Mouse (Mus musculus) liver, adult (tissue): ENCODE data around the gene Epha2.

Experiments used
- GATA4 ChIP-seq: IDR thresholded peaks from 2 replicates; pipeline ENCODE4 v1.6.1; 2014; ENCODE audit warnings: mild to moderate bottlenecking, low read length; ENCODE audit not compliant: insufficient replicate concordance

Epha2 gene

DNA sequence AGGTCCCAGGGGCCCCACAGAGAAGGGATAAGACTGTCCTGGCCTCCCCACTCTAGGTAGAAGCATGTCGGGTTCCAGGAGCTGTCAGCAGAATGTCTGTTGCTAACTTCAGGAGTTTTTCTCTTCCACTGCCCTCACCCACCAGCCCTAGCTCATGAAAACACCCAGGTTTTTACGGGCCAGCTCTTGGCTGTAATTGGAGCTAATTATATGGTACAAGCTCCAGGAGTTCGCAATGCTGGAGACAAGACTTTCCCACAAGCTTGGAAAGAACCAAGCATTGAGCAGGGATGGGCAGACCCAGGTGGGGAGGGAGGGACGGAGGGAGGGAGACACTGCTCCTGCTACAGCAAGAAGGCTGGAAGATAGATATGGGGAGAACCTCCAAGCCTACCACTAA lies 26.0 kb downstream of the Epha2 start:
- no peak for TF ChIP-seq GATA4

- no peak for TF ChIP-seq GATA4
Observed at GRCm38 (mm10) chr4:141328742-141329141, 27.7 kb downstream of the Epha2 start.

GRCm38 (mm10) chr4:141329968-141330367 lies 28.9 kb downstream of the Epha2 start:
- no peak for TF ChIP-seq GATA4

GRCm38 (mm10) chr4:141331446-141331845 lies 30.4 kb downstream of the Epha2 start:
- TF ChIP-seq GATA4, result no peak

GRCm38 (mm10) chr4:141332258-141332657 lies 31.2 kb downstream of the Epha2 start:
- TF ChIP-seq GATA4, result no peak

- TF ChIP-seq GATA4, result no peak
Observed at GRCm38 (mm10) chr4:141334695-141335094, 33.7 kb downstream of the Epha2 start.

DNA sequence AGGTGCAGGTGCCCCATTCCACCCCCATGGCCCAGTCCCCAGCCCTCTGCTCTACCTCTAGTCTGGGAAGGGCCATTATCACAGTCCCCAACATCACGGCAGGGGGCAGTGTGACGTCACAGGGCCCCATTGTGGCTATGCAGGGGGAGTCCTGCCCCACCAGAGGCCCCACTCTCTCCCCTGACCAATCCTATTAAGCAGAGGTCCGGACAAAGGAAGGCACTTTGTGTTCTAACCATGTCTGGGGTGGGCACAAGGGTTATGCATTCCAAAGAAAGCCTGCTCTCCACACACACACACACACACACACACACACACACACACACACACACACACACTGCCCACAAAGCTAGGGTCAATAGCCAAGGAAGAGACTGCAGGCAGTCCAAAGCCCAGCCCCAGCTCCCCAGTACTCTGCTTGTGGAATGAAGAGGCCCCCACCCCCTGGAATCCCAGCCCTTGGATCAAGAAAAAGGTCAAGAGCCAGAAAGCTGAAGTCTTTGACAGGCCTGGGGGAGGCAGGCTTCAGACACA lies 34.3 kb downstream of the Epha2 start:
- no peak for TF ChIP-seq GATA4

DNA sequence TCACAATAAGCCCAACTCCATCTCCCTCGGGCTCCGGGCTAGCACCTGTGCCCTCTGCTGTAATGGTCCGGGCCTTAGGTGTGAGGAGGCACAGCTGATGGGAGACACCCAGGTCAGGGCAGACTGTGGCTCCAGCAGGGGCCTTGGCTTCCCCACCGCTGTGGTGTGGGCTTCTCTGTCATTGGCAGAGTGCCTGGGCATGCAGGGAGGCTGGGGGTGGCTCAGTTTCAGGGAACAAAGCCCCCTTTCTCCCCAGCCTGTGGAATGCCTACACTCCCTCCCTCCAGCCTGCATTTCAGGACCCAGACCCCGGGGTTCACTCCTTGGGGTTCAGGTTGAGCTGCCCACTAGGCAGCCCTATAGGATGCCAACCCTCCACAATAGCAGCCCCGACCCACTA lies 35.2 kb downstream of the Epha2 start:
- no peak for TF ChIP-seq GATA4

DNA sequence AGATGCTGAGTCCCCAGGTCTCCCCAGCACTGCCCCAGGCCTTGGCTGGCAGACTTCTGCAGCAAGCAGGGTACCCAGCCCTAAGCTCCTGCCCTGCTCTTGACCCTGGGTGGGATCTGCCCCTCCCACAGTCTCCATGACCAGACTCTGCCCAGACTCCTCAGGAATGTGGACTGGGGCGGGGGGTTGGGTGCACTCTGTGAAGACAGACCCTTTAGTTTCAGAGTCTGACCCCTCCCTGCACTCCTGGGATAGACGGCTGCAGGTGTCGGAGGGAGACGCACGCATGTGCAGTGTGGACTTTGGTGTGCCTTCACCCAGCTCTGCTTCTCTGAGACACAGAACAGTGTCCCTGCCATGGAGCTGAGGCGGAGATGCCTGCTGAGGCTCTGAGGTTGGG lies 36.9 kb downstream of the Epha2 start:
- TF ChIP-seq GATA4, result no peak

DNA sequence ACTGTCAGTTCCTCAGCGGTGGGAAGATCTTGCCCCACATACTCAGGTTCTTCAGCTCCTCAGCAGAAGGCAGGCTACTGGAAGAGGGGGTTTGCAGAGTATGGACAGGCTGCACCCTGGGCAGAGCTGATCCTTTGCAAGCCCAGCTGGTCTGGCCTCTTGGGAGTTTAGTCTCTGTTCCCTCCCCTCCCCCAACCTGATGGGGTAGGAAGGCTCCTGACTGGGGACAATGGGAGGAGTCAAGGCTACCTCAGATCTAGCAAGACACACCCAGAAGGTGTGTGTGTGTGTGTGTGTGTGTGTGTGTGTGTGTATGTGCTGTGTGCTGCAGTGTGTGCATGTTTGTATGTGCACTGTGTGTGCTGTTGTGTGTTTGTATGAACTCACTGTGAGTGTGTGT lies 37.8 kb downstream of the Epha2 start:
- no peak for TF ChIP-seq GATA4

DNA sequence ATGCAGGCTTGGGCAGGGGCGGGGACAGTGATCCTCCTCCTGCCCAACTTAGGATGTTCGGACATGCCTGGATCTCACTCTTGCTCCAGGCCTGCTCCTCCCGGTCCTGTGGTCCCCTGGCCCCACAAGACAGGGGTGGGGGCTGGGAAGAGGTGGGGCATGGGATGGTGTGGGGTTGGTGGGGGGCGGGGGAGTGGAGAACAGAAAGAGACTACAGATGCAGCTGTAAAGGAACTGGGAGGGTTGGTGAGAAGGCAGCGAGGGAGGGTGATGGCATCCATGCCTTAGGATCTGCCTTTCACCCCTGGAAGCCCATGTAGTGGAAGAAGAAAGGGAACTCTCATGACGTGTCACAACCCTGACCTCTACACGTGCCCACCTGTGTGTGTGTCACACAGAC lies 40.4 kb downstream of the Epha2 start:
- TF ChIP-seq GATA4, result no peak

DNA sequence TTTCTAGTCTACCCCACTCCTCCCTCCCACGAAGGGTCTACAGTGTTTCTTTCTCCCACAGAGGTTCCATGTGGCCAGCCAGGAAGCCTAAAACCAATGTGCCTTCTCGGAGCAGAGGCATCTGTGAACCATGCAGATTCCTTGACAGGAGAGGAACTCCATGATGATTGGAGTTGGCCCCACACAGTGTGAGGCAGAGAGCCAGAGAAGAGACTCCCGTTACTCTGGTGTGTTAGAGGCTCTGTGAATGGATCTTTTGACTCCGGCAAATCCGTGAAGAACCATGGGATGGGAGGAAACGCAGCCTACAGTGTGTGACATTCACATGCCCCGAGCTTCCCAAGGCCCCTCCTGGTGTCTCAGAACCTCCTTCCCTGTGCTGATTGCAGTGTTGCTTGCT lies 42.5 kb downstream of the Epha2 start:
- no peak for TF ChIP-seq GATA4

DNA sequence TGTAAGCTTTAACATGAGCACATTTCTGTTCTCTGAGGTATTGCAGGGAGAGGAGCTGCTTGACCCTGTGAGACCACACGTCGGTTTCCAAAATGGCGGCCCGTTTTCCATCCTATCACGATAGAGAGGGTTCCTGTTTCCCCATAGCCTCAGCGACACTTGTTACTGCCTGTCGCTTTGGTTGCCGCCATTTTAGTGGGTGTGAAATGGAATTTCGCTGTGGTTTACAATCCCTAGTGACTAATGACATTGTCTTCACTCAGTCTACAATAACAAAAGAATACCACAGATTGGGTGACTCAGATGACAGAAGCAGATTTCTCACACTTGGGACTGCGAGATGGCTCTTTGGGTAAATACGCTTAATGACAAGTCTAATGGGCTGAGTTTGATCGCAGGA lies 44.2 kb downstream of the Epha2 start:
- TF ChIP-seq GATA4, result no peak

DNA sequence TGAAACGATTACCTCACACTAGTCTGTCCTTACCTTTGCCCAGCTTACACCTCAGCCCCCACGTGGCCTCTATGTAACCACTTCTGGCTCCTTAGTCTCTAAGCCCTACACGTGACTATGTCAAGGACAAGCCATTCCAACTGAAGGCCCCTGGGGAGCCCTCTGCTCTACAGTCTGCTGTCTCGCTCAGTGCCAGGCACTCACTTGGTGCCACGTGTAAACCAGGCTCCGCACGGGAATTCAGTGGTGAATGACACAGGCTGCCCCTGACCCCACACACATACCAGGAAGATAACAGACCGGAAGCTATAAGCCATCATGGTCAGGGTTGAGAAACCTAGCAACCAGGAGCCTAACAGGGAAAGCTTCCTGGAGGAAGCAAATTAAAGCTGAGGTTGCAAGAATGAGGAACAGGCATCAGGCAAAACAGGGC lies 46.3 kb downstream of the Epha2 start:
- no peak; the same call in 1 of the 2 replicates for TF ChIP-seq GATA4

GRCm38 (mm10) chr4:141348616-141349015 lies 47.6 kb downstream of the Epha2 start:
- no peak for TF ChIP-seq GATA4

DNA sequence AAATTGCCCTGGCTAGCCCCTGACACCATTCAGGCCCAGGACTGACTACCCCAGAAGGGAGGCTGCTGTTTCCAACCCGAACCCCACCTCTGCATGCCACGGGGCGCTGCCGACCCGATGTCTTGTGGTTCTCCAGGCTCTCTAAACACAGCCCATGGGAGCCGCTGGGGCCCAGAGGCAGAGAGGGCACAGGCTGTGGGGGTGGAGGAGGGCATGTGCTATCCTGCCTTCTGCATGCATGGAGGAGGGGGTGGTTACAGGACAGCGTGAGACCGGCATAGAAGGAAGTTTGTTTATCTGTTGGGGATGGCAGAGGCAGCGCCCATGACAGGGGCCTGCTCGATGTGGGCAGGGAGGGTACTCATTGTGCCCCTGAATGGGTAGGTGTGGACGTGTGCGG lies 49.0 kb downstream of the Epha2 start:
- no peak for TF ChIP-seq GATA4

DNA sequence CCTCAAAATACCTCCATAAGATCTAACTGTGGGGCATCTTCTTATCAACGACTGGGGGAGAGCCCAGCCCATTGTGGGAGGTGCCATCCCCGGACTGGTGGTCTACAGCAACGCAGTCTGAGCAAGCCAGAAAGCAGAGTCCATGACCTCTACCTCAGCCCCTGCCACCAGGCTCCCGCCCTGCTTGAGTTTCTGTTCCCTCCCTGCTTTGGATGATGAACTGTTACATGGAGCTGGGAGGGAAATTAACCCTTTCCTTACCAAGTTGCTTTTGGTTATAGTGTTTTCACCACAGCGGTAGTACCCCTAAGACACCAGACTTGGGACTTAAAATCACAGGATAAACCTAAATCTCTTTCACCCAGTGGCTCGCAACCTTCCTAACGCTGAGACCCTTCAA lies 50.9 kb downstream of the Epha2 start:
- no peak for TF ChIP-seq GATA4

DNA sequence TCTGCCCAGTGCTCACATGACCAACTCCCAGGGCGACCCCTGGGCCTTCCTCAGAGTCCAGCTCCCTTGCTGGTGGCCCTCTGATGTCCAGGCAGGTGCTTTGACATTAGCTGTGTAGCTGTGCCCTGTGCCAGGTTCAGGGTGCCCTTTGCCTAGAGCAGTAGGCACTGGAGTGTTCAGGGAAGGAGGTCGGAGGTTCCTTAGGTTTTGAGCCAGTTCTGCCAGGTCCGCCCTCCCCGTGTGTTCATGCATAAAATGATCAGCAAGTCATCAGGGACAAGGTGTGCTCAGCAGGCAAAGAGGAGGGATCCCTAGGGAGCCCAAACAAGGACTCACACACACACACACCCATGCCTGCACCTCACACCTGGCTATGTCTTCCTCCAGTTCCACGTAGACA lies 51.9 kb downstream of the Epha2 start:
- TF ChIP-seq GATA4, result no peak
